Mouse (Mus musculus) testis, adult 2 months (tissue): ENCODE results near the gene Spata5.

Experiments used
- CTCF ChIP-seq: fragments of 200-500 bp; IDR thresholded peaks from 2 replicates; pipeline ENCODE4 v1.5.1; 2012; ENCODE audit warnings: low read depth, mild to moderate bottlenecking, inconsistent platforms, low read length, moderate library complexity; ENCODE audit not compliant: control insufficient read depth, insufficient read depth, insufficient replicate concordance
- POLR2A ChIP-seq: fragments of 200-500 bp; IDR thresholded peaks from 2 replicates; pipeline ENCODE4 v1.6.1; 2012; ENCODE audit warnings: low read depth, mild to moderate bottlenecking, inconsistent platforms, low read length, moderate library complexity; ENCODE audit not compliant: control insufficient read depth

DNA sequence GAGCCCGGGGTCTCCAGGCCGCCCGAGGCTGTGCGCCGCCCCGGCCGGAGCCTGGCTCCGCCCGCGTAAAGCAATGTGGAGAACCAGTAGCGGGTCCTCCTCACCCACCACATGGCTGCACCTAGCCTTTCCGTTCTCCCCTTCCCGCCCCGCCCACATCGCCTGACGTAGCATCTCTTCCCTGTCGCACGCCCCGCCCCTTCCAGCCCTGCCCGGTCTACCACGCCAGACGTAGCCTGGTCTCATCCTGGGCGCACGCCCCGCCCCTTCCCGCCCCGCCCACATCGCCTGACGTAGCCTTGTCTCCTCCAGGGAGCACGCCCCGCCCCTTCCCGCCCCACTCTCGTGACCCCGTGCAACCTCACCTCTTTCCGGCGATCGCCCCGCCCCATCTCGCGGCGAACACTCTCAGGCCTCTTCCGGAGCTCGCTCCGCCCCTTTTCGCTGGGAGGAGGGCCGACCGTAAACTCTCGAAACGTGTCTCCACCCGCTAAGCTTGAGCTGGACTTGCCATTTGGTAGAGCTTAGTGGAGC is at the start of gene Spata5:
- 0 out of 2 replicates have a peak, but pooled peaks have one; percentile 12 for TF ChIP-seq CTCF
- TF ChIP-seq POLR2A: peak; percentile 79
